Mouse (Mus musculus) layer of hippocampus, adult 9-10 months (tissue): ENCODE data around the gene Pcdh8.

Source experiments
- DNase-seq: peaks from one replicate; pipeline ENCODE4 v3.0.0; 2022; ENCODE audit warnings: low spot score

The Pcdh8 gene

GRCm38 (mm10) chr14:79771094-79771535 is at the start of gene Pcdh8:
Pcdh8 (minus strand) TSS chr14:79771312.
- DNase-seq: peak; percentile 77

- DNase-seq: no peak
These were observed 43.6 kb upstream of the Pcdh8 start for GRCm38 (mm10) chr14:79814709-79815108.

- no peak for DNase-seq
These were observed 43.0 kb upstream of the Pcdh8 start for GRCm38 (mm10) chr14:79814084-79814483.

- peak; percentile 68 for DNase-seq
These were observed 22.1 kb upstream of the Pcdh8 start for GRCm38 (mm10) chr14:79793179-79793578.

GRCm38 (mm10) chr14:79789535-79789934 is 18.4 kb upstream of the Pcdh8 start:
- DNase-seq: no peak

- DNase-seq: no peak
These were observed 17.6 kb upstream of the Pcdh8 start for GRCm38 (mm10) chr14:79788656-79789204.

- no peak for DNase-seq
These were observed 16.8 kb upstream of the Pcdh8 start for GRCm38 (mm10) chr14:79787918-79788317.

GRCm38 (mm10) chr14:79785400-79785799 is 14.3 kb upstream of the Pcdh8 start:
- no peak for DNase-seq

GRCm38 (mm10) chr14:79780889-79781288 is 9.8 kb upstream of the Pcdh8 start:
- DNase-seq: no peak

GRCm38 (mm10) chr14:79780332-79780731 is 9.2 kb upstream of the Pcdh8 start:
- no peak for DNase-seq

GRCm38 (mm10) chr14:79779841-79780240 is 8.7 kb upstream of the Pcdh8 start:
- no peak for DNase-seq

- DNase-seq: no peak
These were observed 2.6 kb upstream of the Pcdh8 start for GRCm38 (mm10) chr14:79773425-79774391.

GRCm38 (mm10) chr14:79771802-79772511 is 845 bp upstream of the Pcdh8 start:
- no peak for DNase-seq

- no peak for DNase-seq
These were observed 612 bp downstream of the Pcdh8 start for GRCm38 (mm10) chr14:79770306-79771093.

- no peak for DNase-seq
These were observed 1.5 kb downstream of the Pcdh8 start for GRCm38 (mm10) chr14:79769618-79770017.

GRCm38 (mm10) chr14:79768996-79769395 is 2.1 kb downstream of the Pcdh8 start:
- DNase-seq: no peak

- no peak for DNase-seq
These were observed 2.9 kb downstream of the Pcdh8 start for GRCm38 (mm10) chr14:79768076-79768830.

GRCm38 (mm10) chr14:79767601-79768000 is 3.5 kb downstream of the Pcdh8 start:
- no peak for DNase-seq

- no peak for DNase-seq
These were observed 5.8 kb downstream of the Pcdh8 start for GRCm38 (mm10) chr14:79765196-79765765.

- DNase-seq: no peak
These were observed 16.4 kb downstream of the Pcdh8 start for GRCm38 (mm10) chr14:79754601-79755222.
